Mouse (Mus musculus): ENCODE results near the gene Ccdc102a. TPM values are rescaled to one million over a fixed set of nuclear protein-coding genes. Genes with fewer than 3 reads are reported as not detected.

Gene Ccdc102a
- total and polyA plus RNA-seq, 3 experiments: 2.5 to 5.8 (median 2.8) TPM

GRCm38 (mm10) chr8:94907591-94908300, 10.2 kb downstream of the Ccdc102a start:
- Histone ChIP-seq H3K27me3 (replicated peaks) (no peaks in the 10 kb centered on the region), H3K9me3 (replicated peaks; ENCODE audit: low read length) (no peaks in the 10 kb centered on the region), H3K4me2 (ENCODE audit: insufficient read depth, low read depth, poor library complexity, severe bottlenecking) (no peak overlapping the region), H3K9ac (ENCODE audit: insufficient read depth, low read depth) (no peak overlapping the region), H3K36me3 (replicated peaks in 1 of 2; ENCODE audit: control insufficient read depth in 1 of 2, insufficient read depth in 1 of 2, low read length in 1 of 2) (peaks cover 2 to 44% of the 10 kb centered on the region in 2 experiments), H3K4me1 (ENCODE audit: control insufficient read depth in 1 of 2, insufficient read depth in 2 of 2) (peaks cover 0 to 25% of the 10 kb centered on the region in 2 experiments; a peak in 2 of 4 replicates), H3K27ac (ENCODE audit: insufficient read depth, low read depth) (no peak overlapping the region), H3K79me2 (replicated peaks; ENCODE audit: control insufficient read depth, extremely low read depth, insufficient read depth, poor library complexity, severe bottlenecking) (no peaks in the 10 kb centered on the region), H3K4me3 (replicated peaks in 1 of 3; ENCODE audit: low read depth in 2 of 3, low read length in 2 of 3, poor library complexity in 1 of 3) (no peak overlapping the region)
- in situ Hi-C loops (cut with MboI; ENCODE audit: low pct_ligation_motif_present, low pct_unique_long_range_greater_than_20kb, low sequenced_read_pairs): loop anchor here (5.0 to 10.0 kb wide), 3 partner anchors 35 to 203 kb away; no protein-coding TSS in a partner anchor
- dilution Hi-C loops (cut with MboI; ENCODE audit: extremely low pct_ligation_motif_present, extremely low pct_unique_long_range_greater_than_20kb, low sequenced_read_pairs): no loop called here
- TF ChIP-seq PAX5 (IDR thresholded peaks at IDR 0.05; ENCODE audit: low read length) (no peak), MYC (IDR thresholded peaks at IDR 0.05; ENCODE audit: low read depth, low read length) (no peak)
- DNase-seq (ENCODE audit: extremely low read depth): no peak

GRCm38 (mm10) chr8:94904450-94905175, 13.3 kb downstream of the Ccdc102a start:
- H3K27ac ChIP-seq (ENCODE audit: insufficient read depth, low read depth): no peak overlapping the region
- no peak overlapping the region for H3K9ac ChIP-seq (ENCODE audit: insufficient read depth, low read depth)
- in situ Hi-C loops (cut with MboI; ENCODE audit: low pct_ligation_motif_present, low pct_unique_long_range_greater_than_20kb, low sequenced_read_pairs) (loop anchor here (5.0 to 10.0 kb wide), 3 partner anchors 32 to 200 kb away; no protein-coding TSS in a partner anchor), dilution Hi-C loops (cut with MboI; ENCODE audit: extremely low pct_ligation_motif_present, extremely low pct_unique_long_range_greater_than_20kb, low sequenced_read_pairs) (no loop called here)
- H3K9me3 ChIP-seq (replicated peaks; ENCODE audit: low read length): no peaks in the 10 kb centered on the region
- DNase-seq (ENCODE audit: extremely low read depth): no peak
- no peaks in the 10 kb centered on the region for H3K27me3 ChIP-seq (replicated peaks)
- no peak overlapping the region for H3K4me2 ChIP-seq (ENCODE audit: insufficient read depth, low read depth, poor library complexity, severe bottlenecking)
- H3K4me3 ChIP-seq (replicated peaks in 1 of 3; ENCODE audit: low read depth in 2 of 3, low read length in 2 of 3, poor library complexity in 1 of 3): no peak overlapping the region
- TF ChIP-seq RCOR1 (conservative IDR thresholded peaks at IDR 0.05; ENCODE audit: low read depth, low read length): no peak
- H3K36me3 ChIP-seq (replicated peaks in 1 of 2; ENCODE audit: control insufficient read depth in 1 of 2, insufficient read depth in 1 of 2, low read length in 1 of 2): peaks cover 2 to 32% of the 10 kb centered on the region in 2 experiments
- H3K4me1 ChIP-seq (ENCODE audit: control insufficient read depth in 1 of 2, insufficient read depth in 2 of 2): peaks cover 6 to 23% of the 10 kb centered on the region in 2 experiments
- H3K79me2 ChIP-seq (replicated peaks; ENCODE audit: control insufficient read depth, extremely low read depth, insufficient read depth, poor library complexity, severe bottlenecking): no peaks in the 10 kb centered on the region

DNA sequence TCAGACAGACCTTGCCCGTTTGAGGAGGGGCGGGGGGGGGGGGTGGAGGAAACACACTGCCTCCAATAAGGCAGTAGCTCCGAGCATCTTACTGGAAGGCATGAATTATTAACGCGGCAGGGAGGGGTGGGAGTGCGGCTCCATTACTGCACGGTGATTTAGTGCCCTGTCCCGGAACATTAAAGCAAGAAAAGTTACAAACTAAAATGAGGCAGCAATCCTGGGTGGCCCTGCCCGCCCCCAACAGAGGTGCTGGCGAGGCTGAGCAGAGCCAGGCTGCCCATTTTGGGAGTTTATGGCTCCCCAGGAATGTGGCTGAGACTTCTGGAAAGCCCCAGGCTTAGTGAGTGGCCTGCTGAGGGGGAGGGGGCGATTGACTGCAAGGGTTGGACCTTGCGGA, 14.2 kb downstream of the Ccdc102a start:
- TF ChIP-seq GABPA (IDR thresholded peaks at IDR 0.05; ENCODE audit: insufficient replicate concordance, low read depth, low read length) (no peak), BHLHE40 (IDR thresholded peaks at IDR 0.05; ENCODE audit: low read depth, low read length) (no peak), ETS1 (conservative IDR thresholded peaks at IDR 0.05; ENCODE audit: low read depth, low read length) (no peak), ZMIZ1 (IDR thresholded peaks at IDR 0.05; ENCODE audit: low read depth, low read length) (no peak), USF1 (IDR thresholded peaks at IDR 0.05; ENCODE audit: low read depth, low read length) (no peak)

More for the DNA sequence above, 14.2 kb downstream of the Ccdc102a start:
- Histone ChIP-seq H3K27me3 (replicated peaks) (no peaks in the 10 kb centered on the region), H3K36me3 (replicated peaks in 1 of 2; ENCODE audit: control insufficient read depth in 1 of 2, insufficient read depth in 1 of 2, low read length in 1 of 2) (peaks cover 2 to 29% of the 10 kb centered on the region in 2 experiments), H3K79me2 (replicated peaks; ENCODE audit: control insufficient read depth, extremely low read depth, insufficient read depth, poor library complexity, severe bottlenecking) (no peaks in the 10 kb centered on the region), H3K4me2 (ENCODE audit: insufficient read depth, low read depth, poor library complexity, severe bottlenecking) (no peak overlapping the region), H3K4me1 (ENCODE audit: control insufficient read depth in 1 of 2, insufficient read depth in 2 of 2) (peaks cover 6 to 17% of the 10 kb centered on the region in 2 experiments), H3K9me3 (replicated peaks; ENCODE audit: low read length) (no peaks in the 10 kb centered on the region), H3K4me3 (replicated peaks in 1 of 3; ENCODE audit: low read depth in 2 of 3, low read length in 2 of 3, poor library complexity in 1 of 3) (no peak overlapping the region), H3K9ac (ENCODE audit: insufficient read depth, low read depth) (no peak overlapping the region), H3K27ac (ENCODE audit: insufficient read depth, low read depth) (no peak overlapping the region)
- dilution Hi-C loops (cut with MboI; ENCODE audit: extremely low pct_ligation_motif_present, extremely low pct_unique_long_range_greater_than_20kb, low sequenced_read_pairs) (no loop called here), in situ Hi-C loops (cut with MboI; ENCODE audit: low pct_ligation_motif_present, low pct_unique_long_range_greater_than_20kb, low sequenced_read_pairs) (loop anchor here (10.0 kb wide), 1 partner anchor 199 kb away; no protein-coding TSS in a partner anchor)
- DNase-seq (ENCODE audit: extremely low read depth): no peak

Measured in CH12.LX (cell line).